Mouse (Mus musculus): ENCODE data around the gene Rab5b.

GRCm38 (mm10) chr10:128742616-128743015 lies 46.6 kb upstream of the Rab5b start:
- TF ChIP-seq CTCF (IDR thresholded peaks at IDR 0.05; ENCODE audit: control insufficient read depth, insufficient read depth, insufficient read length) (no peak), USF1 (IDR thresholded peaks at IDR 0.05; ENCODE audit: low read depth) (no peak), MAX (IDR thresholded peaks at IDR 0.05) (no peak), MYOG (IDR thresholded peaks at IDR 0.05; ENCODE audit: control insufficient read depth, extremely low read depth, insufficient read length) (no peak)
